Mouse (Mus musculus) intestine, embryonic 15.5 days (tissue): ENCODE measurements at regions not wholly inside any gene's neighbourhood (a gene's known extent, or its start where the extent isn't known, plus 50 kb on each side); places are given as distances from the start of the nearest gene placed in this dataset.

Experiments
- ATAC-seq: fragments of 200-750 bp; cut with Nextera tagmentation; 2 replicates; pipeline ENCODE4 v1.8.0; 2017; ENCODE audit warnings: moderate TSS enrichment, moderate library complexity
- H3K27ac ChIP-seq: fragments of 300-500 bp; sonication (generic); 2 replicates; pipeline ENCODE4 v1.5.1; 2015; ENCODE audit warnings: mild to moderate bottlenecking, inconsistent platforms
- H3K27me3 ChIP-seq: fragments of 300-500 bp; sonication (generic); replicated peaks from 2 replicates; pipeline ENCODE4 v1.6.1; 2015; ENCODE audit warnings: inconsistent platforms
- H3K36me3 ChIP-seq: fragments of 300-500 bp; sonication (generic); 2 replicates; pipeline ENCODE4 v1.6.1; 2015; ENCODE audit warnings: inconsistent platforms
- H3K4me1 ChIP-seq: fragments of 300-500 bp; sonication (generic); replicated peaks from 2 replicates; pipeline ENCODE4 v1.6.1; 2015; ENCODE audit warnings: inconsistent platforms
- H3K4me2 ChIP-seq: fragments of 300-500 bp; sonication (generic); replicated peaks from 2 replicates; pipeline ENCODE4 v1.6.1; 2015; ENCODE audit warnings: mild to moderate bottlenecking, inconsistent platforms
- H3K4me3 ChIP-seq: fragments of 300-500 bp; sonication (generic); replicated peaks from 2 replicates; pipeline ENCODE4 v1.5.1; 2015; ENCODE audit warnings: inconsistent platforms
- H3K9ac ChIP-seq: fragments of 300-500 bp; sonication (generic); 2 replicates; pipeline ENCODE4 v1.6.1; 2015; ENCODE audit warnings: inconsistent platforms
- H3K9me3 ChIP-seq: fragments of 300-500 bp; sonication (generic); 2 replicates; pipeline ENCODE4 v1.6.1; 2016; ENCODE audit warnings: inconsistent platforms
- WGBS: fragments of 180-500 bp; shearing (Covaris S2); methylation state at CpG from one replicate; pipeline ENCODE4 v1.1.7; 2015; 5-methylcytosine and 5-hydroxymethylcytosine counted together

DNA sequence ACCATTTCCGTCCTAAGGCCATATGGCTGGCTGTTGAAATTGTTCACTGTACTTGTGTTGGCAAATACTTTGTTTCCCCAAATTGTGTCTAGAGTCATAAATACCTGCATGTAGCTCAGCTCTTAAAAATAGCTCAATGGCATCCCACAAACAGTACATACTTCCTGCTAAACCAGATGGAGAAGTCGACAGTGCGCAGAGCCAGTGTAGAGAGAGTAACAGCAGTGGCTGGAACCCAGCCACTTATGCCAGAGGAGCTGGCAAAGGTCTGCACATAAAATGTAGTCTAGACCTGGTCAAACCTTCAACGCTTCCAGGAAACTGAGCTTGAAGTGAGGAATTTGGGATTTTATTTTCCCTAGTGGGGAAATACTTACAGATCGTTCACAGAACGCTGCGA is 128.5 kb upstream of the Kcnj16 start:
- Histone ChIP-seq H3K27ac (no peak overlapping the region), H3K9me3 (no peaks in the 10 kb centered on the region), H3K9ac (no peak overlapping the region), H3K27me3 (no peaks in the 10 kb centered on the region), H3K36me3 (no peaks in the 10 kb centered on the region), H3K4me2 (no peak overlapping the region), H3K4me1 (no peaks in the 10 kb centered on the region), H3K4me3 (no peak overlapping the region)
- WGBS = 94% methylated on average over 7 of the region's 7 CpGs
- ATAC-seq = no peak

DNA sequence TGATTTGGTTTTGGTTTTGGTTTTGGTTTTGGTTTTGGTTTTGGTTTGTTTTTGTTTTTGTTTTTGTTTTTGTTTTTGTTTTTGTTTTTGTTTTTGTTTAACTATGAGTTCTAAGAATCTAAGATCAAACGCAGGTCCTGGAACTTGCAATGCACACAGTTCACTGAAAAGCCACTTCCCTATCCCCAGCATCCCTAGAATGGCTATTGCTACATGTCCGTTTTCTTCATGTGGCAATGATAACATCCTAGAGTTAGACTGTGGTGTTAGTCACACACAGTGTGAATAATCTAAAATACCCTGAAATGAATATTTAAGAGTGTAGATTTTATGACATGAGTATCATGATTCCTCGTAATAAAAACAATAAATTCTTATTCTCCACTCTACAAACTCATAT is 99.5 kb upstream of the Kcnj16 start:
- WGBS = 84% methylated on average over 3 of the region's 3 CpGs
- Histone ChIP-seq H3K4me1 (no peaks in the 10 kb centered on the region), H3K9me3 (no peaks in the 10 kb centered on the region), H3K27me3 (no peaks in the 10 kb centered on the region), H3K36me3 (no peaks in the 10 kb centered on the region), H3K9ac (no peak overlapping the region), H3K4me2 (no peak overlapping the region), H3K27ac (no peak overlapping the region), H3K4me3 (no peak overlapping the region)
- ATAC-seq = no peak

DNA sequence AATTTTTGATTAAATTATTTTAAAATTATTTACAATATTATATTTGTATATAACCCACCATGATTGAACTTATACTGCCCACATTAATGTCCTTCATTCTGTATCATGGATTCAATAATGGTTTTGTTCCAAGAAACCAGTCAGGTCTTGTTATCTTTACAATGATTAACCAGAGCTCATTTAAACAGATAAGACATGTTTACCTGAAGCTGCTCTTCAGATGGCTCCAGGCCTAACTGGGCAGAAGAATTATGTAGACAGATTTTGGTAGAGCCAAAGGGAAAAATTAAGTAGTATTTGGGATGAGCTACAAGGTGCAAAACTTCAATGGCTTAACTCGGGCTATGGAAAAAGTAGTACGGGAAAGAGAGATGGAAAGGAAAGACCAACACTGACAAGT is 97.7 kb upstream of the Kcnj16 start:
- Histone ChIP-seq H3K9me3 (no peaks in the 10 kb centered on the region), H3K9ac (no peak overlapping the region), H3K36me3 (no peaks in the 10 kb centered on the region), H3K27me3 (no peaks in the 10 kb centered on the region), H3K4me1 (no peaks in the 10 kb centered on the region), H3K4me2 (no peak overlapping the region), H3K4me3 (no peak overlapping the region), H3K27ac (no peak overlapping the region)
- peak; percentile 23; the same call in 1 of the 2 replicates for ATAC-seq
- 61% methylated on average over 2 of the region's 2 CpGs for WGBS

DNA sequence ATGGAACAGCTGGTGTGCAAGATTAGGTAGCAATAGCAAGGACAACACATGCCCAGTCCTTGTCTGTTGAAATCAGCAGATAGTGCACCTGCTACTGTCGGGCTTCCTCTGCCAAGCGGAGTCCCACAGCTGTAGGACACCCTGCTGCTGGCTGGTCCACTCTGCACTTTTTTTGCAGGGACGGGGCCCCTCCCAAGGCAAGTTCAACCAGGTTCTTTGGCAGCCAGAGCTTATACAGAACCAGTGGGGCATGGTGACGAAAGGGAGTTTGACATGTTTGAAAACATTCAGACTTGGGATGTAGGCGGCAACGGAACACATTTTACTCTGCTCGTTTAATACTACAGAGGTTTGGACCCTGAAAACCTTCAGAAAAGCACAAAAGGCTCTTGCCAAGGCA is 93.2 kb upstream of the Kcnj16 start:
- no peak for ATAC-seq
- no peaks in the 10 kb centered on the region for H3K36me3 ChIP-seq

DNA sequence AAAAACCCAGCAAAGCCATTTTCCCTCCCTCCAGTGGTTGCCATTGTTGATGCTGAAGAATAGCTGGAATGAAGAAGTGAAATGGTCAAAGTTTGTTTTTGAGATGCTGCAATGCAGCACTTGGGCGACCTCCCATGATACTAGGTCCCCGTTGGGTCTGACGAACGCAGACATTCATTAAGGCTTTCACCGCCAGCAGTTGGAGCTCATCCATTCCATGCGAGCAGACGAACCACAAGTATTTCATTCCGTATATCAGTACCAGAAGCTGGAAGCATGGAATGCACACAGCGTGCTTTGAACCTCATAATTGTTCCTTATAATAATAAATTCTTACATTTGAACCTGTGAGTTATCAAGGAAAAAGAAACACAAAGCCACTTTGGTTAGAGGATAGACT is 86.9 kb upstream of the Kcnj16 start:
- WGBS = 75% methylated on average over 9 of the region's 9 CpGs
- Histone ChIP-seq H3K4me1 (no peaks in the 10 kb centered on the region), H3K27ac (no peak overlapping the region), H3K36me3 (no peaks in the 10 kb centered on the region), H3K9ac (no peak overlapping the region), H3K9me3 (no peaks in the 10 kb centered on the region), H3K27me3 (no peaks in the 10 kb centered on the region), H3K4me3 (no peak overlapping the region), H3K4me2 (no peak overlapping the region)
- no peak for ATAC-seq

More for the DNA sequence above, 93.2 kb upstream of the Kcnj16 start:
- no peaks in the 10 kb centered on the region for H3K4me1 ChIP-seq
- H3K27ac ChIP-seq = no peak overlapping the region
- 64% methylated on average over 7 of the region's 7 CpGs for WGBS
- no peak overlapping the region for H3K4me3 ChIP-seq
- no peaks in the 10 kb centered on the region for H3K27me3 ChIP-seq
- no peak overlapping the region for H3K9ac ChIP-seq
- H3K4me2 ChIP-seq = no peak overlapping the region
- H3K9me3 ChIP-seq = no peaks in the 10 kb centered on the region

DNA sequence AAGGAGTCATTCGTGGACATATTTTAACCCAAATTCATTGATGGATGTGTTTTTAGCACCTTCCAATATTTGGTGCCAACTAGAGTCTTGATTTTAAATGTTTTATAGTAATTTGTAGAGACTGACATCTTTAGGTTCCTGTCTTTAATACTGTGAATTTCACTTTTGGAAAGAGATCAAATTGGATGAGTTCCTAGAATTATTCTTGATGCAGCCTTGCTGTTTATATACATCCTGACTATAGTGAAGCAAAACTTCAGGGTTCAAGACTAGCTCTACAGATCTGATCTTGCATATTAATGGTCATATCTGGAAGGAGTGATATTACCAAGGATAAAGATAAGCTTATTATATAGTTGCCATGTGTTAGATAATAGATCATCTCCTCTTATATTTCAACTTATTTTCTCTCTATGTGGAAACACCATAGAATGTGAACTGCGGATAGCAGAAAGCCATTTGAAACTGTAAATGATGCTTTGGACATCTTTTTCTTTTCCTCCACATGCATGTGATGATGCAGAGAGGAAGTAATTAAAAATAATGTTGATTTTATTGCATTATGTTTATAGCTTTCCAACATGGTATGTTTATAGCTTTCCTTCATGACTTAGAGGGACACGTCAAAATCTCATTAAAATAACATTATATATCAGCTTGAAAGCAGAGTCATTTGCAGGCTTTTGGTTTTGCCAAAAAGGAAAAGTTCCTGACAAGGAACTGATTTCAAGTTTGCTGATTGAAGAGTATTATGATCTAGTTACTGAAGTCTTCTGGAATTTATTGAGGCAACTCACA is 78.3 kb upstream of the Kcnj16 start:
- no peak overlapping the region for H3K9ac ChIP-seq
- no peak overlapping the region for H3K4me2 ChIP-seq
- no peaks in the 10 kb centered on the region for H3K4me1 ChIP-seq
- no peak overlapping the region for H3K4me3 ChIP-seq
- H3K9me3 ChIP-seq = no peaks in the 10 kb centered on the region
- H3K27ac ChIP-seq = no peak overlapping the region
- no peak for ATAC-seq
- 72% methylated on average over 3 of the region's 3 CpGs for WGBS
- no peaks in the 10 kb centered on the region for H3K36me3 ChIP-seq
- H3K27me3 ChIP-seq = no peaks in the 10 kb centered on the region

DNA sequence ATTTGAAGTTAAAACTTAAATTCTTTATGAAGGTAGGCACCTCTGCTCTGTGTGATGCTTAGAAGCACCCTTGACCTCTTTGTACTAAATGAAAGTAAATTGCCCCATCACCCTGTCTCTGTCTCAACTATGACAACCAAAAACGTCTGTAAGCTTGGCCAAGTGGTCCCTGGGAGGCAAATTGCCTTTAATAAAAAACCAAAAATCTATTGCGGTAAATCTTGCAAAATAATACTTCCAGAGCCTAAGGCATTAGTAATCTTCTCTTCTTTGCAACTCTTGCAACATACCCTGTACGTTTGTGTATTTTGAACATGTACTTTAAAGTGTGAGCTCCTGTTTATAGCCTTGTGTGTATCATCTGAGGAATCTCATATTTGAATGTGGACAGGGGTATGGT is 77.4 kb upstream of the Kcnj16 start:
- no peak overlapping the region for H3K27ac ChIP-seq
- H3K9ac ChIP-seq = no peak overlapping the region
- WGBS = 71% methylated on average over 3 of the region's 3 CpGs
- no peaks in the 10 kb centered on the region for H3K4me1 ChIP-seq
- no peak overlapping the region for H3K4me2 ChIP-seq
- no peaks in the 10 kb centered on the region for H3K36me3 ChIP-seq
- no peak overlapping the region for H3K4me3 ChIP-seq
- no peaks in the 10 kb centered on the region for H3K9me3 ChIP-seq
- ATAC-seq = no peak
- no peaks in the 10 kb centered on the region for H3K27me3 ChIP-seq

DNA sequence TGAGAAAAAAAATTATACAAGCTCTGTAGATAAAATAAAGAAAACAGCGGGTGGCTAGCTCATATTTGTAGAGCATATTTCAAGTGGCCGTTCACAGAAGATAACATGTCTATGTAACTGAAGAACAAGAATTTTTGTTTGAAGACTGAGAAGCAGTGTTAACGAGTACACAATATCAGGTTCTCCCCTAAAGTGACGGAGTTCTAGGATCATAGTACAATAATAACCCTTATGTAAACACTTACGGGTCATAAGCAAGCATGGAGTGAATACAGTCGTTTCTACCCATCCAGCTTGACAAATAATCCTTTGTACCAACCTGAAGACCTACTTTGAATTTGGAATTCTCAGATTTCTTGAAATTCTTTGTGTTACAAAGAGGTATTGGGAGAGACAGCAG is 64.9 kb upstream of the Kcnj16 start:
- no peak overlapping the region for H3K4me3 ChIP-seq
- 61% methylated on average over 6 of the region's 6 CpGs for WGBS
- H3K27ac ChIP-seq = no peak overlapping the region
- H3K4me1 ChIP-seq = no peaks in the 10 kb centered on the region
- no peaks in the 10 kb centered on the region for H3K36me3 ChIP-seq
- no peaks in the 10 kb centered on the region for H3K9me3 ChIP-seq
- H3K9ac ChIP-seq = no peak overlapping the region
- ATAC-seq = no peak
- H3K27me3 ChIP-seq = no peaks in the 10 kb centered on the region
- no peak overlapping the region for H3K4me2 ChIP-seq
